Mouse (Mus musculus) ES-Bruce4 (cell line): ENCODE measurements at regions not wholly inside any gene's neighbourhood (a gene's known extent, or its start where the extent isn't known, plus 50 kb on each side); places are given as distances from the start of the nearest gene placed in this dataset.

Experiments used
- CTCF ChIP-seq: IDR thresholded peaks from one replicate; pipeline ENCODE4 v1.8.1; 2011; ENCODE audit warnings: low read depth, low read length
- EP300 ChIP-seq: IDR thresholded peaks from 2 replicates; pipeline ENCODE4 v1.6.1; 2011; ENCODE audit warnings: low read depth, low read length; ENCODE audit not compliant: insufficient read depth
- POLR2A ChIP-seq: IDR thresholded peaks from one replicate; pipeline ENCODE4 v1.8.1; 2011; ENCODE audit warnings: low read length; ENCODE audit not compliant: insufficient read depth

- TF ChIP-seq CTCF: no peak
- TF ChIP-seq EP300: no peak
- TF ChIP-seq POLR2A: no peak
These were observed 162.2 kb downstream of the Tmx1 start for GRCm38 (mm10) chr12:70615123-70615522.
